Mouse (Mus musculus) urinary bladder, postnatal 10 days (tissue): ENCODE results near the gene Vopp1.

Experiments used
- DNase-seq: peaks from one replicate; pipeline ENCODE4 v3.0.0; 2022; ENCODE audit warnings: low spot score

Gene Vopp1

GRCm38 (mm10) chr6:57784251-57784650, 40.7 kb downstream of the Vopp1 start:
- no peak for DNase-seq

- DNase-seq, result no peak
Observed at GRCm38 (mm10) chr6:57782658-57783057, 42.3 kb downstream of the Vopp1 start.

- DNase-seq, result no peak
Observed at GRCm38 (mm10) chr6:57780359-57780758, 44.6 kb downstream of the Vopp1 start.

- no peak for DNase-seq
Observed at GRCm38 (mm10) chr6:57773792-57774191, 51.2 kb downstream of the Vopp1 start.

- DNase-seq, result no peak
Observed at GRCm38 (mm10) chr6:57770467-57771190, 54.3 kb downstream of the Vopp1 start.

- DNase-seq, result no peak
Observed at GRCm38 (mm10) chr6:57768948-57769525, 55.9 kb downstream of the Vopp1 start.

GRCm38 (mm10) chr6:57767112-57767868, 57.7 kb downstream of the Vopp1 start:
- no peak for DNase-seq

GRCm38 (mm10) chr6:57766287-57766686, 58.7 kb downstream of the Vopp1 start:
- DNase-seq, result no peak

GRCm38 (mm10) chr6:57765095-57765878, 59.7 kb downstream of the Vopp1 start:
- no peak for DNase-seq

- DNase-seq, result no peak
Observed at GRCm38 (mm10) chr6:57763054-57763453, 61.9 kb downstream of the Vopp1 start.

- DNase-seq, result no peak
Observed at GRCm38 (mm10) chr6:57753962-57754759, 70.8 kb downstream of the Vopp1 start.

- DNase-seq, result no peak
Observed at GRCm38 (mm10) chr6:57745748-57746129, 79.2 kb downstream of the Vopp1 start.

- no peak for DNase-seq
Observed at GRCm38 (mm10) chr6:57744974-57745747, 79.8 kb downstream of the Vopp1 start.

GRCm38 (mm10) chr6:57744123-57744522, 80.8 kb downstream of the Vopp1 start:
- no peak for DNase-seq

- no peak for DNase-seq
Observed at GRCm38 (mm10) chr6:57743333-57743732, 81.6 kb downstream of the Vopp1 start.

- DNase-seq, result no peak
Observed at GRCm38 (mm10) chr6:57742749-57743148, 82.2 kb downstream of the Vopp1 start.

- DNase-seq, result no peak
Observed at GRCm38 (mm10) chr6:57721347-57721746, 103.6 kb downstream of the Vopp1 start.

GRCm38 (mm10) chr6:57711726-57712125, 113.2 kb downstream of the Vopp1 start:
- DNase-seq, result no peak

GRCm38 (mm10) chr6:57706721-57707120, 118.2 kb downstream of the Vopp1 start:
- DNase-seq, result no peak

- no peak for DNase-seq
Observed at GRCm38 (mm10) chr6:57703703-57704102, 121.3 kb downstream of the Vopp1 start.
